Mouse (Mus musculus): ENCODE results near the gene Olfr288.

Gene Olfr288

DNA sequence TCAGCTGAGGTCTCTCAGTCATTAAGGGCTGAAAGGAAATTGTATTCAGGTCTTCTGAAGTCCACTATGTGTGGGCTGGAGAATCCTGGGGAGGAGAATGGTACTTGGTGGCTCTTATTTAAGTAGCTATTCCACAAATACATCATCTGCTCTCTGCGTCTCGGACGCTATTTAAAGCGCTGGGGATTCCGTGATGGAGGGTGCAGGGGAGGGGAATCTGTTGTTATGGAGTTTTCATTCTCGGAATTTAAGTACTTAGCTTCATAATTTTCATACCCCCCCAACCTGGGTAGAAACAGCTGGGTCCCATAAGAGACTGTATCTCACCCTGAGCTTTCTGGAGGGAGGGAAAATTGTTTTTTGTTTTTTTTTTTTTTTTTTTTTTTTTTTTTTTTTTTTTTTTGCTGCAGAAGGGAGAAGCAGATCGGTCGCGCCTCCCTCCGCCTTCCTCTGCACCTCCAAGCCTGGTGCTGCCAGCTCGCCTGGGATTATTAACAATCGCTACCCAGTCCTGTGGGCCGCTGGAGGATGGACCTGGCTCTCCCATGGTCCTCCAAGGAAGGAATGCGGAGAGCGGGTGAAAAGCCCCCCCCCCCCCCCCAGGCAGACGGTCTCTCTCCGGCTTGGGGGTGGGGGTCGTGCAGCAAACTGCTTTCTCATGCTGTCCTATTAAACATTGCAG lies 28.2 kb downstream of the Olfr288 start, which contains the start of gene Ccdc184:
Gene Ccdc184 (plus strand): TSS at position 196 of the 682 bp plus-strand sequence.
- no peak for DNase-seq (ENCODE audit: low spot score in 2 of 2)

DNA sequence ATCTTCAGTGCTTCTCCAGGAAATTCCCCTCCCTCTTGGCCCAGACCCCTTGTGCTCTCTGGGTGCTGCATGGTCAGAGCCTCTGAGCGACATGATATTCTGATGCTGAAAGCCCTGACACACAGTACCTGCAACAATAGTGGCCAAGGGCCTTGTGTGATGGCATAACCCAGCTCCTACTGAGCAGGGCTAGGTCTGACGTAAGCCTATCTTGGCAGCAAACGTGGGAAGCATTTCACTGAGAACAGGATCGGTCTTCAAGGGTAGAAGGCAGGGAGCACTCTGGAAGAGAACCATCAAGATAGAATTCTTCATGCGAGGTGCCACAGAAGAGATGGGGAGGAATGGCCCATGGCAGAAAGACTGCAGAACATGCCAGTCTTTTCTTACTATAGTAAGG lies 29.8 kb downstream of the Olfr288 start, which contains the start of gene Asb8:
Gene Asb8 (minus strand): TSS at position 101 of the 400 bp plus-strand sequence.
- no peak for DNase-seq (ENCODE audit: low spot score in 2 of 2)

DNA sequence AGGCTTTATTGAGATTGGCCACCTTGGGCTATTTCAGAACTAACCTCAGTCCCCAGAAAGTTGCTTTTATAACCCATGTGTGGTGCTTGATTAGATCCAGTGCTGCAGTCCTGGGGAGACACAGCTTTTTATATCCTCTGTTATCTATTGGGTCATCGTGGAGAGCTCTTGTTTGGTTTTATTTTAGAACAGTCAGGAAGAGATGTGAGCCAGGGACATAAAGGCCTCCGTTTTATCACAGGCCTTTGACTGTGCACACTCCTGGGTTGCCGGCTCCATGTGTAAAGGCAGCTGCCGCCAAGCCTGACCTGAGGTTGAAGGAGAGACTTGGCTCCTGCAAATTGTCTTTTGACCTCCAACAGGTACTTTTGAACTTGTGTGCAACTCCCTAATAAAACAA lies 32.8 kb downstream of the Olfr288 start:
- DNase-seq (ENCODE audit: low spot score in 2 of 2), result no peak

DNA sequence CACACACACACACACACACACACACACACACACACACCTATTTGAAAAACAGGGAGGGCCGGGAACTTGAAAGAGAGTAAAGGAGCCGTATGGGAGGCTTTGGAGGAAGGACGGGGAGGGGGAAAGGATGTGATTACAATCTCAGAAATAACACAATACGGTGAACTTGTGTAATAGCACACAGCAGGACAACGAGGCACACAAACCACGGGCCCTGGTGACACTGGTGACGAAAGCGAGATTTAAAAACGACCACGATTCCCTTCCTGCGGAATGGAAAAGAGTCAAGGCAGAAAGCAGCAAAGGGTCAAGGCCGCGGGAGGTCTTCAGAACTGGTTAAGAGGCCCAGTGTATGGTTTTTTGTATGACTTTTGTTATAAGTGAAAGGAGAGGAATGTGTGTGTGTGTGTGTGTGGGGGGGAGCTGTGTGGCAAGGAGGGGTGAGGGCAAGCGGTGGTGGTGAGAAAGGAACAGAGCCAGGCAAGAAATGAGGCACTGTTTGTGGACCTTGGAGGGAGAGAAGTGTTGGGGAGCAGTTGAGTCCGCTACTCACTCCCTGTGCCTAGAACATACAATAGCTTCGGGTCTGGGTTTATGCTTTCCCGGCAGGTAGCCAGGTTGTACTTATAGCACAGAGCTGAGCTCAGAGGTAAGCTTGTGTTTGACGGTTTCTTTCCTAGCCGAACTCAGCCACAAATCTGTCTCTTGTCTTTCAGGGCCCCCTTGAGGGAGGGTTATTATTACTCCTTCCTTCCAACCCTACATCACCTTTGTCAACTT lies 34.1 kb downstream of the Olfr288 start:
- no peak for DNase-seq (ENCODE audit: low spot score in 2 of 2)

GRCm38 (mm10) chr15:98157253-98157652 lies 38.1 kb downstream of the Olfr288 start:
- no peak for DNase-seq (ENCODE audit: low spot score in 2 of 2)

- DNase-seq (ENCODE audit: low spot score in 2 of 2), result no peak
These were observed 39.4 kb downstream of the Olfr288 start for GRCm38 (mm10) chr15:98155944-98156343.

DNA sequence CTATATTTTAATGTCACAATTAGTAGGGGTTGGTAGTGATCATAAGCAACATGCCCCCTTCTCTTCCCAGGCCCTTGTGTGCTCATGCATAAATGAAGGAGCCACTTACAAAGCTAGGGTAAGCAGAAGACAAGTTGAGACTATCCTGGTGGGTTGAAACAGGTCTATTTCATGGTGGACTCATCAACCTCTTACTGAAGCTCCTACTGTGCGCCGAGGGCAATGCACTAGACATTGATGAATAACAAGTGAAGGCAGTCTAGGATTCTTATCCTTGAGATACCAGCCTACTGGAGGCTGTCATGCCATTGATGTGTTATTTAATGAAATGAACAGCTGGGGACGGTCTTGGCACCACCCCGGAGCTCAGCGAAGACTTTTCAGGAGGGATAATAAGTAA lies 40.1 kb downstream of the Olfr288 start:
- DNase-seq (ENCODE audit: low spot score in 2 of 2), result no peak

DNA sequence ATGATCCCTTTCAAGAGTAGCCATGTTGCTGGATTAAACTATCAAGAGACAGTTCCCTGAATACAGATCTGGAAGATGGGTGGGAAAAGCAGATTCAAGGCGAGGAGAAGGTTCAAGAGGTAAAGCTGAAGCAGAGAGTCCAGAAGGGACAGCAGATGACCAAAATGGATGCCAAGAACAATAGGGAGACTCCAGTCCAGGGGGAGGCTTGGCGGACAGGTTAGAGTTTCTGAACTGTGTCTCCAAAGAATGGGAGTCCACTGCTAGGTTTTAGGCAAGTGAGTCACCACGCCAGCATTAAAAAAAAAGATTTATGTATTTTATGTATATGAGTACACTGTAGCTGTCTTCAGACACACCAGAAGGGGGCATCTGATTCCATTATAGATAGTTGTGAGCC lies 40.7 kb downstream of the Olfr288 start:
- no peak for DNase-seq (ENCODE audit: low spot score in 2 of 2)

GRCm38 (mm10) chr15:98154146-98154545 lies 41.2 kb downstream of the Olfr288 start:
- no peak for DNase-seq (ENCODE audit: low spot score in 2 of 2)

DNA sequence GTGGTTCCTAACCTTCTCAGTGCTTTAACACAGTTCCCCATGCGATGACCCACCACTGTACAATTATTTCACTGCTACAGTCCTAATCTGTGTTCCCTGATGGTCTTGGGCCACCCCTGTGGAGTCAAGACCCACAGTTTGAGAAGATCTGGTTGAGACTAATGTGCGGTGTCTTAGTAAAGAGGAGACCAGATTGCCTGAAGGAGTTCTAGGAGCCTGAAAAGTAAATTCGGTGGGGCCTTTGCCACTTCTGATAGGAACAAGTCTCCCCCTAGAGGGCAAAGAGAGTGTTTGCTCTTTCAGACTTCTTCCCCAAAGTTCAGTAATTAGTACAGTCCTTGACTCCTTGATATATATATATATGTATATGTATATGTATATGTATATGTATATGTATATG lies 41.7 kb downstream of the Olfr288 start:
- no peak for DNase-seq (ENCODE audit: low spot score in 2 of 2)

DNA sequence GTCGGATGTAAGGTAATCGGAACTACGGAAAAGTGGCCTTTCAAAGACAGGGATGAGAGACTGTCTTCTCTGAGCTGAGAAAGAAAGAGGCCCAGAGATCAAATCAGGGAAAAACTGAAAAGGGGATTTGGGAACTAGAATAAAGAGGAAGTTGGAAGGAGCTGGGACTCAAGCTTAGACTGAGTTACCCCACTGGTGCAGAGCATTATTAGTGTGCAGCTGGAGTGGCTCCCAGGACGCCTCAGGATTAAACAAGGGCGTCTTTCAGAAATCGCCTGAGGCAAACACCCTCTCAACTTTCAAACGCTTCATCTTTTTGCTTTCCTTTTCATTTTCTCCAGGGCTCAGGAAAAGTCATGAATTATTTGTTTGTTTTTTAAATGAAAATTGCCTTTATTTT lies 42.4 kb downstream of the Olfr288 start:
- no peak for DNase-seq (ENCODE audit: low spot score in 2 of 2)

DNA sequence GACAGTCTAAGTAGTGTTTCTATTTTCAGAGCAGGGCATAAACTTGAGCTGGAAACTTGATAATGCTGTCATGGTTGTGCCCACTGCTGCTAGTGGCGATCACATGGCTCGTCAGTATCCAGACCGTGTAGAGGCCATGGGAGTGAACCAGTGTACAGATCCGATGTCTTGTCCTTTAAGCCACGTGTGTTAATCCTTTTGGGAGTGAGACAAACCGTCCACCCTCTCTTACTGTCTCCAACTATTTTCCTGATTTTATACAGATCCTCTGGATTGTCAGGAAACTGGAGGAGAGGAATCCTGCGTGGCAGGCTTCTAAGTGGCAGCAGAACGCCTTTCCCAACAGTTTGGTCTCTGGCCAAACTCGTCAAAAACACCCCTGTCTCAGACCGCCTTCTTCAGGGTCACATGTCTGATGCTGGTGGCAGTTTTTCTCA lies 46.2 kb downstream of the Olfr288 start:
- DNase-seq (ENCODE audit: low spot score in 2 of 2), result no peak

GRCm38 (mm10) chr15:98148356-98148755 lies 47.0 kb downstream of the Olfr288 start:
- DNase-seq (ENCODE audit: low spot score in 2 of 2), result no peak

GRCm38 (mm10) chr15:98145559-98146181 lies 49.7 kb downstream of the Olfr288 start:
- peak; percentile 93 to 95 for DNase-seq (ENCODE audit: low spot score in 2 of 2)

GRCm38 (mm10) chr15:98144861-98145507 lies 50.4 kb downstream of the Olfr288 start:
- DNase-seq (ENCODE audit: low spot score in 2 of 2), result no peak

DNA sequence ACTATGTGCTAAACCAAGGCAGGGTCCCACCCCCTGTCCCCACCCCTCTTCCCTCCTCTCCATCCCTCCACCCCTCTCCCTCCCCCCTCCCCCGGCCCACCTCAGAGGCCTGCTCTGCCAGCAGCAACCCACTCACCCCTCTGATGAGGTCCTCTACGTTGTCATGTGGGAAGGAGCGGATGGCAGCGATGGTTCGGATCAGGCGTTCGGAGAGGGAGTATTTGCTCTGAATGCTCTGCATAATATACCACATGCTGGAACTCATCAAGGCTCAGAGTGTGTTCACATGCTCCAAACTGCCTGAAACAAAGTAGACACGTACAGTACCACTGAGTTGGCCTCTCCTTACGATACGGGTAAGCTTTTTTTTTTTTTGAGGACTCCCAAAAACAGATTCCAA lies 52.8 kb downstream of the Olfr288 start:
- no peak for DNase-seq (ENCODE audit: low spot score in 2 of 2)

GRCm38 (mm10) chr15:98140809-98141208 lies 54.5 kb downstream of the Olfr288 start:
- no peak for DNase-seq (ENCODE audit: low spot score in 2 of 2)

DNA sequence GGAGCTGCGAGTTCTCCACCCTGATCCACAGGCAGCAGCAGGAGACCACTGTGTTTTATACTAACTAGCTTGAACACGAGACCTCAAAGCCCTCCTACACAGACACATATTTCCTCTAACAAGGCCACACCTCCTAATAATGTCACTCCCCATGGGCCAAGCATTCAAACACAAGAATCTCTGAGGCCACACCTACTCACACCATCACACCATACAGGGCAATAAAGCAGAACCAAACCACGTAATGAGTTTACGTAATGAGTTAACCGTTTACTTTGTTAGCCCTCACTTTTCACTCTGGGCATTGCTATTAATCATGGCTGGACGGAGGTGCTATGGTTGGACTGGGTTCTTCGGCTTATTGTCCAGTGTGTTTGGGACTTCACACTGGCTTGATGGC lies 55.6 kb downstream of the Olfr288 start:
- no peak for DNase-seq (ENCODE audit: low spot score in 2 of 2)

GRCm38 (mm10) chr15:98136871-98137270 lies 58.5 kb downstream of the Olfr288 start:
- no peak for DNase-seq (ENCODE audit: low spot score in 2 of 2)

Data from right cerebral cortex, postnatal 36 days (tissue).